Mouse (Mus musculus) megakaryocyte, embryonic 14.5 days (primary cell): ENCODE measurements at regions not wholly inside any gene's neighbourhood (a gene's known extent, or its start where the extent isn't known, plus 50 kb on each side); places are given as distances from the start of the nearest gene placed in this dataset.

Source experiments
- FLI1 ChIP-seq: IDR thresholded peaks from 2 replicates; pipeline ENCODE4 v1.6.1; 2012; ENCODE audit warnings: low read length, inconsistent platforms, mixed read lengths
- GATA1 ChIP-seq: IDR thresholded peaks from 3 replicates; pipeline ENCODE4 v1.6.1; 2012; ENCODE audit warnings: mixed read lengths, low read length, inconsistent platforms, borderline replicate concordance

DNA sequence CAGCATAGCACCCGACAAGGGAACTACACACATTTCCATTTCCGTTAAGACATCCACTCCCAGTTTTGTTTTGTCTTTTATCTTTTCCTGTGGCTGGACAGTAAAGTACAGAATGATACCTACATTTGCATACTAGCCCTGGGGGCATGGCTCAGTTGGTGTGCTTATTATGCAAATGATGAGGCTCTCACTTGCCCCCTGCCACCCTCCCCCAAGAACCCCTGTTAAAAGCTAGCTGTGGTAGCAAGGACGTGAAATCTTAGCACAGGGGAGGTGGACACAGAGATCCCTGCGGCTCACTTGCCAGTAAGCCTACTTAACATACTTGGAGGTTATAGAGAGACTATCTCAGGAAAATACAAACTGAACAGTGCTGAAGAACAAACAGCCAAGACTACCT is 375.2 kb upstream of the B3galt2 start:
- no peak for TF ChIP-seq GATA1
- TF ChIP-seq FLI1 = no peak
